Mouse (Mus musculus): ENCODE data around the gene 1700029I15Rik. TPM values are rescaled to one million over a fixed set of nuclear protein-coding genes. Genes with fewer than 3 reads are reported as not detected.
"Not testable (repeated sequence)": the region's sequence is repeated elsewhere in the genome, so short reads cannot be mapped to it uniquely, and the experiment has no call there.

1700029I15Rik gene
- polyA plus RNA-seq, 1 experiment from 2014 or later, result 3.5 TPM

DNA sequence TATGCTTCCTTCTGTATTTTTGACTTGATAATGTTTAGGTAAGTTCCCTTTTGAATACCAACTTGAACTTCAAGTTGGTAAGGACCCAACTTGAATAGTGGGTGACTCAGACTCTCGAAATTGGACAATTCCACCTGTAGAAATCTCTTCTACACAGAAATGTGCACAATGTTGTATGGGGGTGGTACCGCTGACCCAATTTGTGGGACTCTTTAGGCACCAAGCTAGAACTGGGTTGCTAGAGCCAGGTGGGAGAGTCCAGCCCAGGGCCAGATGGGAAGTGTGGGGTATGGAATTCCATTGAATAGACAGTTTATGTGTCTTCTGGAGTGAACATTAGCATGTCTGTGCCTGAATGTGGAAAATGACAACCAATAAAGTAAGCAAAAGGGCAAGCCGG is 13.2 kb downstream of the 1700029I15Rik start:
- ATAC-seq (ENCODE audit: insufficient read depth, low FRiP score), result no peak
- Histone ChIP-seq H3K4me2 (ENCODE audit: low read depth, low read length) (no peak overlapping the region), H3K36me3 (ENCODE audit: control insufficient read depth, insufficient read depth, low read length) (no peaks in the 10 kb centered on the region), H3K9me3 (replicated peaks; ENCODE audit: control insufficient read depth, low read length) (no peaks in the 10 kb centered on the region), H3K9ac (ENCODE audit: low read length) (no peak overlapping the region), H3K4me3 (replicated peaks; ENCODE audit: low read length) (no peak overlapping the region), H3K27ac (ENCODE audit: low read length) (no peak overlapping the region), H3K4me1 (ENCODE audit: control insufficient read depth, insufficient read depth, low read length) (peaks cover 17% of the 10 kb centered on the region; the same call in 1 of the 2 replicates), H3K27me3 (ENCODE audit: control insufficient read depth, insufficient read depth, low read length) (no peaks in the 10 kb centered on the region)
- 77% methylated on average over 3 of the region's 3 CpGs for WGBS

DNA sequence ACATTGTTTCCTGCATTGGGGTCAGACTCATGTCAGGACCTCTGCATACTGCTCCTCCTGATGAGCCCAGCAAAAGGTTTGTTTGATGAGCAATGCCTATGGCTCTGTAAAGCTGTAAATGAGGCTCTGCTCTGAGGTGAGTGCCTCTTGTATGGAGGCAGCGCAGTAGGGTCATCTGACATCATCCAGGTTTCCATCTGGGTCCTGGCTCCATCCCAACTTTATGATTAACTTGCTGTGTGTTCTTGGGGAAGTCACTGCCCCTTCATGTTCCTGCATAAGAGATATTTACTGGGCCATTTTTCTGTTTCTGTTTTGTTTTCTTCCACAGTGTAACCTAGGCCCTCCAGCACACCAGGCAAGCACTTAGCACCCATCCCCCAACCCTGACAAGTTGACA is 15.1 kb downstream of the 1700029I15Rik start:
- no peak for ATAC-seq (ENCODE audit: insufficient read depth, low FRiP score)
- Histone ChIP-seq H3K4me2 (ENCODE audit: low read depth, low read length) (no peak overlapping the region), H3K9ac (ENCODE audit: low read length) (no peak overlapping the region), H3K27me3 (ENCODE audit: control insufficient read depth, insufficient read depth, low read length) (no peaks in the 10 kb centered on the region), H3K4me1 (ENCODE audit: control insufficient read depth, insufficient read depth, low read length) (0 out of 2 replicates have a peak, but pooled peaks cover 6% of the 10 kb centered on the region), H3K4me3 (replicated peaks; ENCODE audit: low read length) (no peak overlapping the region), H3K27ac (ENCODE audit: low read length) (no peak overlapping the region), H3K9me3 (replicated peaks; ENCODE audit: control insufficient read depth, low read length) (no peaks in the 10 kb centered on the region), H3K36me3 (ENCODE audit: control insufficient read depth, insufficient read depth, low read length) (no peaks in the 10 kb centered on the region)
- WGBS, result 65% methylated on average over 1 of the region's 1 CpGs

DNA sequence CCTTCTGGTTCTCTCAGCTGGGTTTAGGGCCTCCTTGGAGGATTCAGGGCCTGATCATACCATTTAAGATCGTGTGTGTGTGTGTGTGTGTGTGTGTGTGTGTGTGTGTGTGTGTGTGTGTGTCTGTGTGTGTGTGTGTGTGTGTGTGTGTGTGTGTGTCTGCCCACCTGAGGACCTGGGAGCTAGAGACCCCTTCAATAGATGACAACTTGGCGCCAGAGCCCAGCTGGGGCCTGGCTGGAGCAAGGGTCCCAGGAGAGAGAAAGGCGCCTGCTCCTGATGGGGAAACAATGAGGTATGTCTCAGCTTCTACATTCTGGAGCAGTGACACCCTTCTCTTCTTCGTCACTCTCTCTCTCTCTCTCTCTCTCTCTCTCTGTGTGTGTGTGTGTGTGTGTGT is 17.5 kb downstream of the 1700029I15Rik start:
- H3K4me3 ChIP-seq (replicated peaks; ENCODE audit: low read length); H3K4me2 ChIP-seq (ENCODE audit: low read depth, low read length); H3K36me3 ChIP-seq (ENCODE audit: control insufficient read depth, insufficient read depth, low read length); H3K4me1 ChIP-seq (ENCODE audit: control insufficient read depth, insufficient read depth, low read length); H3K9ac ChIP-seq (ENCODE audit: low read length); H3K27ac ChIP-seq (ENCODE audit: low read length); H3K9me3 ChIP-seq (replicated peaks; ENCODE audit: control insufficient read depth, low read length); H3K27me3 ChIP-seq (ENCODE audit: control insufficient read depth, insufficient read depth, low read length); ATAC-seq (ENCODE audit: insufficient read depth, low FRiP score): not testable (repeated sequence)
- 71% methylated on average over 4 of the region's 4 CpGs for WGBS

DNA sequence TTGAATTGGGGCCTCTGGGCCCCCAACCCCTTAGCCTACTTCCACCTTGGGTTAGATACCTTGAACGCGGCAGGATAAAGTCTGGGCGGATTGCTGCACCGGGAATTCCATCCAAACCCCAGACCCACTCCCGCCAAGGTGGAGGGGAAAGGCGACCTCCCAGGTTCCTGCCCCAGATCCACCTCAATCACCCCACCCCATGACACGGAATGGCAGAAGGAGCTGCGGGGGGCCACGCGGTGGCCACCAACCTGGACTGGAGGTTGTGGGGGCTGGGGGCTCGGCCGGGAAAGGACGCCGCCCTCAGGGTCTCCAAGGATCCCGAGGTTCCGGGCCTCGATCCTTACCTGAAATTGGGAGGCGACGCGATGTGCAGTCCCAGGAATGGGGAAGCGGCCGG is 18.3 kb downstream of the 1700029I15Rik start:
- WGBS, result 4% methylated on average over 22 of the region's 22 CpGs
- ATAC-seq (ENCODE audit: insufficient read depth, low FRiP score), result no peak
- no peaks in the 10 kb centered on the region for H3K27me3 ChIP-seq (ENCODE audit: control insufficient read depth, insufficient read depth, low read length)
- no peaks in the 10 kb centered on the region for H3K9me3 ChIP-seq (replicated peaks; ENCODE audit: control insufficient read depth, low read length)
- 0 out of 2 replicates have a peak, but pooled peaks cover 3% of the 10 kb centered on the region for H3K4me1 ChIP-seq (ENCODE audit: control insufficient read depth, insufficient read depth, low read length)
- no peak overlapping the region for H3K27ac ChIP-seq (ENCODE audit: low read length)
- peaks cover 3% of the 10 kb centered on the region; the same call in 1 of the 2 replicates for H3K36me3 ChIP-seq (ENCODE audit: control insufficient read depth, insufficient read depth, low read length)
- peak overlapping the region; percentile 95 for H3K4me2 ChIP-seq (ENCODE audit: low read depth, low read length)
- H3K9ac ChIP-seq (ENCODE audit: low read length), result peak overlapping the region; percentile 74
- peak overlapping the region; percentile 59 for H3K4me3 ChIP-seq (replicated peaks; ENCODE audit: low read length)

DNA sequence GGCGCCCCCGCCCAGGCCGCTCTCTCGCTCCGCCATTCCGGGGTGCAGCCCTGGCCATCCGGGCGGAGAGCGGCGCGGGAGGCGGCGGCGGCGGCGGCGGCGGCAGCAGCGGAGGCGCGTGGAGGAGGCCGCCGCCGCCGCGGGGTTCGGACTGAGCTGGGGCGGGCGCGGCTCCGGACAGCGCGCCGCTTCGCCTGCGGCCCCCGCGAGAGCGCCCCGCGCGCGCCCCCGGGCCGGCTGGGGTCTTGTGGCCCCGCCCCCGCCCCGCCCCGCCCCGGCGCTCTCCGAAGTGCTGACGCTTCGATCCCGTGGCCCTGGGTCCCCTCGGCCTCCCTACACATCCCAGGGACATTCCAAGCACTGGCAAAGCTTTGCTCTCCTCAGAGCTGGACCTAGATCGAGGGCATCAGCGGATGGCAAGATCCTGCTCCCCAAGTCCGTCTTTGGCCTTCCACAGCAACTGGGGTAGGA is 18.8 kb downstream of the 1700029I15Rik start, which contains the start of gene Mapk8ip1:
Mapk8ip1 (minus strand) TSS at position 173 of the 471 bp plus-strand sequence.
- Histone ChIP-seq H3K27ac (ENCODE audit: low read length) (no peak within 1 kb of the TSS), H3K4me3 (replicated peaks; ENCODE audit: low read length) (peak within 1 kb of the TSS; percentile 59), H3K4me2 (ENCODE audit: low read depth, low read length) (peak within 1 kb of the TSS; percentile 95), H3K4me1 (ENCODE audit: control insufficient read depth, insufficient read depth, low read length) (0 out of 2 replicates have a peak, but pooled peaks cover 3% of the 10 kb centered on the region), H3K27me3 (ENCODE audit: control insufficient read depth, insufficient read depth, low read length) (no peaks in the 10 kb centered on the region), H3K9ac (ENCODE audit: low read length) (peak within 1 kb of the TSS; percentile 74), H3K36me3 (ENCODE audit: control insufficient read depth, insufficient read depth, low read length) (peaks cover 7% of the 10 kb centered on the region; the same call in 1 of the 2 replicates), H3K9me3 (replicated peaks; ENCODE audit: control insufficient read depth, low read length) (no peaks in the 10 kb centered on the region)
- 1% methylated on average over 59 of the region's 59 CpGs for WGBS
- peak; percentile 78; the same call in 1 of the 2 replicates for ATAC-seq (ENCODE audit: insufficient read depth, low FRiP score)

DNA sequence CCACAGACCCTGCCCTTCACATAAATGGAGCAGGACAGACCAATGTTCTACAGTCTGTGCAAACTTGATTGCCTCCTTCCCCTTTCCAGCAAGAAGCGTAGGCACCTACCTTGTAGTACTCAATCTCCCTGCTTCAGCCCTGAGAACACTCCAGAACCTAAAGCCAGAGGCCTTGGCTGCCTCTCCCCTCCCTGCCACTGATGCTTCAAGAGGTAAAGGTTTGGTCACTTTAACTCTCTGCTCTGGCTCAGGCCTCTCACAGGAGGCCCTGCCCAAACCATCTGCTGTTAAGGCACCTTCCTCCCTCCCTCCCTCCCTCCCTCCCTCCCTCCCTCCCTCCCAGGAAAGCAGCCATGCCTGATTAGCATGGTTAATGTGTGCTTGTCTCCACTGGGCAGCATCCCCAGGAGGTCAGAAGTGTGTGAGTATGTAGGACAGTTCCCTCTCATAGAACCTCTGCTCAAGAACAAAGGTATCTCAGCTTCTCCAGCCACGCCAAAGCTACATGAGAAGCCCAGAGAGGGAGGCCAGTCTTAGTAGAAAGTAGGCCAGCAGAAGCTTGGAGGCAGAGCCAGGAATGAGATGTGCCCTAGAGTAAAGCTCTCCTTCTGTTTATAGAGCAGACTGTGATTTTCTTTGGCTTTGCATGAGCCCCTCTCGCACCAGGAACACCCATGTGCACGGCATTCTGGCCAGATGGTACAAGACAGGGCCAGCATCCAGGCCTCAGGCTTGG is 20.4 kb downstream of the 1700029I15Rik start:
- Histone ChIP-seq H3K27me3 (ENCODE audit: control insufficient read depth, insufficient read depth, low read length) (no peaks in the 10 kb centered on the region), H3K9ac (ENCODE audit: low read length) (no peak overlapping the region), H3K4me3 (replicated peaks; ENCODE audit: low read length) (no peak overlapping the region), H3K9me3 (replicated peaks; ENCODE audit: control insufficient read depth, low read length) (no peaks in the 10 kb centered on the region), H3K36me3 (ENCODE audit: control insufficient read depth, insufficient read depth, low read length) (peaks cover 7% of the 10 kb centered on the region), H3K4me1 (ENCODE audit: control insufficient read depth, insufficient read depth, low read length) (0 out of 2 replicates have a peak, but pooled peaks cover 3% of the 10 kb centered on the region), H3K27ac (ENCODE audit: low read length) (no peak overlapping the region), H3K4me2 (ENCODE audit: low read depth, low read length) (no peak overlapping the region)
- WGBS, result 72% methylated on average over 4 of the region's 4 CpGs
- ATAC-seq (ENCODE audit: insufficient read depth, low FRiP score), result no peak

DNA sequence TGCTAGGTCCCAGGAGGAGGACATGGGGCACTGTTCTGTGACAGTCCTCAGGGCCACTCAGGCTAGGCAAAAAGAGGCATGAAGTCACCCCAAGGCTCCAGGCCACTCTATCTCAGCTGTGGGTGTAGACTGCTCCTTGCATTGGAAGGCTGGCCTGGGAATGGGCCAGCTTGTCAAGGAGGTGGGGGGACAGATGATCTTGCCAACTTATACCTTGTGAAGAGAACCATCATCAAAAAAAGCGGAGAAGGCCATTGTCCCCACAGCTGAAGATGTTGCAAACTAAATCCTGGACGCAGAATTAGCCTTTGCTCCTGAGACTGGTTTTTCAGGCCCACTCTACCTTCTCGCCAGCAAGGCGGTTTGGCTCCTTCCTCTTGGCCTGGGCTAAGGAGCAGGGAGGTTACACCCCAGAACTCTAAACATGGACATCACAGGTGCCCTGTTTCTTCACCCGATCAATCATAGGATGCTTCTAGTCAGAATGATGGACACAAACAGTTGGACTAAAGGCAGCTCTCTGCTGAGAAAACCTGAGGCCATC is 21.5 kb downstream of the 1700029I15Rik start:
- WGBS, result 94% methylated on average over 5 of the region's 5 CpGs
- 0 out of 2 replicates have a peak, but pooled peaks cover 3% of the 10 kb centered on the region for H3K4me1 ChIP-seq (ENCODE audit: control insufficient read depth, insufficient read depth, low read length)
- no peak overlapping the region for H3K9ac ChIP-seq (ENCODE audit: low read length)
- no peak overlapping the region for H3K4me2 ChIP-seq (ENCODE audit: low read depth, low read length)
- H3K27me3 ChIP-seq (ENCODE audit: control insufficient read depth, insufficient read depth, low read length), result no peaks in the 10 kb centered on the region
- H3K27ac ChIP-seq (ENCODE audit: low read length), result no peak overlapping the region
- ATAC-seq (ENCODE audit: insufficient read depth, low FRiP score), result no peak
- H3K4me3 ChIP-seq (replicated peaks; ENCODE audit: low read length), result no peak overlapping the region
- H3K9me3 ChIP-seq (replicated peaks; ENCODE audit: control insufficient read depth, low read length), result no peaks in the 10 kb centered on the region
- peaks cover 7% of the 10 kb centered on the region for H3K36me3 ChIP-seq (ENCODE audit: control insufficient read depth, insufficient read depth, low read length)

DNA sequence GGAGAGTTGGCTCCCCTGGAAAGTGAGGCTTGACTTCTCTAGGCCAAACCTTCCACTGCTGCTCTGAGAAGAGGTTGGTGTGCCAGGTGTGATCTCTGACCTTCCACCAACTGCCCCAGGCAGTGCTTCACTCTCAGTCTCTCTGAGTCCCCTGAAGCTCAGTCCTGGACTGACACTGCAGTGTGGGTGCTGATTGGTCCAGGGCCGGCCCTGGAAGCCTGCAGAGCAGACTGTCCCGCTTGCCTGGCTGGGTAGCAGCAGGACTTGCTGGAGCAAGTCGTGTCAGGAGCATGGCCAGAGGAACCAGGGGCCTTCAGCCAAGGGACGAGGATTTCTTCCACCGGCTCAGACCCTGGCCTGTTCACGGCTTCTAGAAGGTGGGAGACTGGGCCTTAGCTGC is 22.4 kb downstream of the 1700029I15Rik start:
- H3K36me3 ChIP-seq (ENCODE audit: control insufficient read depth, insufficient read depth, low read length), result peaks cover 12% of the 10 kb centered on the region
- H3K9ac ChIP-seq (ENCODE audit: low read length), result no peak overlapping the region
- no peak overlapping the region for H3K27ac ChIP-seq (ENCODE audit: low read length)
- no peak overlapping the region for H3K4me2 ChIP-seq (ENCODE audit: low read depth, low read length)
- no peak for ATAC-seq (ENCODE audit: insufficient read depth, low FRiP score)
- 0 out of 2 replicates have a peak, but pooled peaks cover 3% of the 10 kb centered on the region for H3K4me1 ChIP-seq (ENCODE audit: control insufficient read depth, insufficient read depth, low read length)
- no peaks in the 10 kb centered on the region for H3K27me3 ChIP-seq (ENCODE audit: control insufficient read depth, insufficient read depth, low read length)
- 86% methylated on average over 6 of the region's 6 CpGs for WGBS
- H3K9me3 ChIP-seq (replicated peaks; ENCODE audit: control insufficient read depth, low read length), result no peaks in the 10 kb centered on the region
- no peak overlapping the region for H3K4me3 ChIP-seq (replicated peaks; ENCODE audit: low read length)

DNA sequence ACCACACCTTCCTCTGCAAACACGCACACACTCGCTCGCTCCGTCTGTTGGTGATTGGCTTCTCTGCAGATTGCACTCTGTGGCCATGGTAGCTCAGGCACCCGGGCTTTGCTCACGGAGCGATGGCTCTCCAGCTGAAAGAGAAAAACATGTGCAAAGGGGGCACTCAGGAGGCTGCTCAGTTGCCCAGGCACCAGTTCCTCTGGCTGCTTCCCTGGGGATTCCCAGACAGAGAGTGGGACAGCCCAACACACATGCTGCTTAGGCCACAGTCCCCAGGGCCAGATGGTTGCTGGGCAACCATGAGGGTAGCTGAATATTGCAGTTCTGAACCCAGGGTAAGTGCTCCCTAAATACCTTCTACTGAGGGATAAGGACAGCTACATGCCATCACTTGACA is 23.3 kb downstream of the 1700029I15Rik start:
- Histone ChIP-seq H3K4me1 (ENCODE audit: control insufficient read depth, insufficient read depth, low read length) (0 out of 2 replicates have a peak, but pooled peaks cover 3% of the 10 kb centered on the region), H3K9ac (ENCODE audit: low read length) (no peak overlapping the region), H3K9me3 (replicated peaks; ENCODE audit: control insufficient read depth, low read length) (no peaks in the 10 kb centered on the region), H3K4me3 (replicated peaks; ENCODE audit: low read length) (no peak overlapping the region), H3K4me2 (ENCODE audit: low read depth, low read length) (no peak overlapping the region), H3K36me3 (ENCODE audit: control insufficient read depth, insufficient read depth, low read length) (peaks cover 20% of the 10 kb centered on the region), H3K27me3 (ENCODE audit: control insufficient read depth, insufficient read depth, low read length) (no peaks in the 10 kb centered on the region), H3K27ac (ENCODE audit: low read length) (no peak overlapping the region)
- ATAC-seq (ENCODE audit: insufficient read depth, low FRiP score), result no peak
- WGBS, result 79% methylated on average over 7 of the region's 7 CpGs

Data from stomach, embryonic 16.5 days (tissue).